Mouse (Mus musculus) limb, embryonic 15.5 days (tissue): ENCODE results near the gene Vmn2r93. TPM values are rescaled to one million over a fixed set of nuclear protein-coding genes. Genes with fewer than 3 reads are reported as not detected.

Source experiments
- ATAC-seq: fragments of 200-750 bp; cut with Nextera tagmentation; 2 replicates; pipeline ENCODE4 v1.8.0; 2017; ENCODE audit warnings: low read depth, moderate TSS enrichment; ENCODE audit not compliant: insufficient number of reproducible peaks, low FRiP score, low TSS enrichment
- H3K27ac ChIP-seq: fragments of 300-500 bp; sonication (generic); 2 replicates; pipeline ENCODE4 v1.5.1; 2015; ENCODE audit warnings: moderate library complexity, mild to moderate bottlenecking, inconsistent platforms
- H3K27me3 ChIP-seq: fragments of 300-500 bp; sonication (generic); 2 replicates; pipeline ENCODE4 v1.6.1; 2015; ENCODE audit warnings: inconsistent platforms
- H3K36me3 ChIP-seq: fragments of 300-500 bp; sonication (generic); 2 replicates; pipeline ENCODE4 v1.6.1; 2015; ENCODE audit warnings: inconsistent platforms
- H3K4me1 ChIP-seq: fragments of 300-500 bp; sonication (generic); 2 replicates; pipeline ENCODE4 v1.6.1; 2015; ENCODE audit warnings: inconsistent platforms
- H3K4me2 ChIP-seq: fragments of 300-500 bp; sonication (generic); 2 replicates; pipeline ENCODE4 v1.6.1; 2015; ENCODE audit warnings: mild to moderate bottlenecking, inconsistent platforms
- H3K4me3 ChIP-seq: fragments of 300-500 bp; sonication (generic); 2 replicates; pipeline ENCODE4 v1.5.1; 2015; ENCODE audit warnings: mild to moderate bottlenecking, inconsistent platforms
- H3K9ac ChIP-seq: fragments of 300-500 bp; sonication (generic); 2 replicates; pipeline ENCODE4 v1.6.1; 2015; ENCODE audit warnings: inconsistent platforms
- H3K9me3 ChIP-seq: fragments of 300-500 bp; sonication (generic); 2 replicates; pipeline ENCODE4 v1.6.1; 2016; ENCODE audit warnings: inconsistent platforms
- WGBS: fragments of 180-500 bp; shearing (Covaris S2); methylation state at CpG from one replicate; pipeline ENCODE4 v1.1.7; 2015; 5-methylcytosine and 5-hydroxymethylcytosine counted together
- polyA plus RNA-seq: library from polyadenylated mRNA; unstranded; fragments of >200 nt; fragmentation: Nextera tagmentation; extraction: Ambion mirVana; gene quantifications from 2 replicates; pipeline ENCODE4 v1.2.1, GENCODE M21; 2015

The Vmn2r93 gene
- polyA plus RNA-seq = not detected in 2 replicates

GRCm38 (mm10) chr17:18297799-18298198 is at the start of gene Vmn2r93:
TSS of gene Vmn2r93 (plus strand) at chr17:18298099.
- no peak for ATAC-seq
- WGBS = 45% methylated on average over 1 of the region's 1 CpGs
- H3K4me3 ChIP-seq = no peak within 1 kb of the TSS

GRCm38 (mm10) chr17:18277656-18278055 is 20.2 kb upstream of the Vmn2r93 start, which contains the start of gene Vmn2r94:
TSS of gene Vmn2r94 (minus strand) at chr17:18277756.
- Histone ChIP-seq H3K27me3 (no peaks in the 10 kb centered on the region), H3K9ac (no peak within 1 kb of the TSS), H3K4me1 (no peaks in the 10 kb centered on the region), H3K27ac (no peak within 1 kb of the TSS), H3K36me3 (no peaks in the 10 kb centered on the region), H3K4me2 (no peak within 1 kb of the TSS), H3K4me3 (no peak within 1 kb of the TSS), H3K9me3 (peaks cover 3% of the 10 kb centered on the region; the same call in 1 of the 2 replicates)
- 60% methylated on average over 2 of the region's 2 CpGs for WGBS
- no peak for ATAC-seq

More at GRCm38 (mm10) chr17:18297799-18298198, at the start of gene Vmn2r93:
- H3K4me1 ChIP-seq = no peaks in the 10 kb centered on the region
- no peaks in the 10 kb centered on the region for H3K36me3 ChIP-seq
- no peak within 1 kb of the TSS for H3K4me2 ChIP-seq
- H3K9me3 ChIP-seq = no peaks in the 10 kb centered on the region
- H3K27me3 ChIP-seq = no peaks in the 10 kb centered on the region
- no peak within 1 kb of the TSS for H3K9ac ChIP-seq
- H3K27ac ChIP-seq = no peak within 1 kb of the TSS

- ATAC-seq = no peak
- 87% methylated on average over 2 of the region's 2 CpGs for WGBS
- Histone ChIP-seq H3K4me3 (no peak overlapping the region), H3K4me1 (no peaks in the 10 kb centered on the region), H3K4me2 (no peak overlapping the region), H3K27ac (no peak overlapping the region), H3K27me3 (no peaks in the 10 kb centered on the region), H3K36me3 (no peaks in the 10 kb centered on the region), H3K9ac (no peak overlapping the region), H3K9me3 (no peaks in the 10 kb centered on the region)
Measured at GRCm38 (mm10) chr17:18323031-18323430, 25.1 kb downstream of the Vmn2r93 start.

- H3K4me1 ChIP-seq = no peaks in the 10 kb centered on the region
- H3K4me3 ChIP-seq = no peak overlapping the region
- H3K27ac ChIP-seq = no peak overlapping the region
- no peaks in the 10 kb centered on the region for H3K36me3 ChIP-seq
- no peak overlapping the region for H3K4me2 ChIP-seq
- H3K9me3 ChIP-seq = no peaks in the 10 kb centered on the region
- 71% methylated on average over 1 of the region's 1 CpGs for WGBS
- no peak for ATAC-seq
- H3K27me3 ChIP-seq = no peaks in the 10 kb centered on the region
- H3K9ac ChIP-seq = no peak overlapping the region
Measured at GRCm38 (mm10) chr17:18360007-18360406, 62.1 kb downstream of the Vmn2r93 start.

- no peaks in the 10 kb centered on the region for H3K36me3 ChIP-seq
- no peak overlapping the region for H3K4me3 ChIP-seq
- no peak overlapping the region for H3K9ac ChIP-seq
- H3K9me3 ChIP-seq = no peaks in the 10 kb centered on the region
- H3K27ac ChIP-seq = no peak overlapping the region
- H3K4me1 ChIP-seq = no peaks in the 10 kb centered on the region
- ATAC-seq = no peak
- no peaks in the 10 kb centered on the region for H3K27me3 ChIP-seq
- H3K4me2 ChIP-seq = no peak overlapping the region
- WGBS = 36% methylated on average over 3 of the region's 3 CpGs
Measured at GRCm38 (mm10) chr17:18360602-18361001, 62.7 kb downstream of the Vmn2r93 start.

Other genes starting within 250 kb of the Vmn2r93 start
- not detected in 2 replicates for gene Vmn2r124, start 248.7 kb upstream of the Vmn2r93 start, polyA plus RNA-seq
- not detected in 2 replicates for gene Vmn2r91, start 213.1 kb upstream of the Vmn2r93 start, polyA plus RNA-seq
- not detected in 2 replicates for gene Vmn2r92, start 146.2 kb upstream of the Vmn2r93 start, polyA plus RNA-seq
- gene Vmn2r94, start 20.3 kb upstream of the Vmn2r93 start, polyA plus RNA-seq = not detected in 2 replicates
- not detected in 2 replicates for gene Vmn2r95, start 126.0 kb downstream of the Vmn2r93 start, polyA plus RNA-seq